Mouse (Mus musculus) ES-E14 (cell line): ENCODE data around the gene Tnfrsf21. TPM values are rescaled to one million over a fixed set of nuclear protein-coding genes. Genes with fewer than 3 reads are reported as not detected.

Experiments used
- DNase-seq: peaks from one replicate; pipeline ENCODE4 v3.0.0-alpha.2; 2013; ENCODE audit warnings: low read depth, low spot score
- H3K27ac ChIP-seq: 2 replicates; pipeline ENCODE4 v1.5.1; 2012; ENCODE audit warnings: low read depth, mild to moderate bottlenecking, low read length, moderate library complexity, mixed read lengths; ENCODE audit not compliant: poor library complexity, insufficient read depth, severe bottlenecking
- H3K36me3 ChIP-seq: 2 replicates; pipeline ENCODE4 v1.6.1; 2012; ENCODE audit warnings: mild to moderate bottlenecking, low read length, moderate library complexity, mixed read lengths; ENCODE audit not compliant: control insufficient read depth, poor library complexity, insufficient read depth, severe bottlenecking
- H3K4me1 ChIP-seq, 2 experiments: fragments of 150-350 bp in 1 of 2; sonication (generic) in 1 of 2; 2 replicates each; pipeline ENCODE4 v1.6.1; 2012; ENCODE audit warnings: low read length in 2 of 2, mild to moderate bottlenecking in 1 of 2, mixed read lengths in 1 of 2; ENCODE audit not compliant: control insufficient read depth in 2 of 2, insufficient read depth in 2 of 2, poor library complexity in 1 of 2
- H3K4me3 ChIP-seq, 2 experiments: fragments of 150-350 bp in 1 of 2; sonication (generic) in 1 of 2; 2 replicates each; pipeline ENCODE4 v1.5.1; 2012; ENCODE audit warnings: low read length in 2 of 2, low read depth in 1 of 2, mild to moderate bottlenecking in 1 of 2, mixed read lengths in 1 of 2; ENCODE audit not compliant: insufficient read depth in 1 of 2, poor library complexity in 1 of 2, severe bottlenecking in 1 of 2
- H3K9ac ChIP-seq: 2 replicates; pipeline ENCODE4 v1.6.1; 2012; ENCODE audit warnings: low read depth, mild to moderate bottlenecking, low read length, mixed read lengths; ENCODE audit not compliant: poor library complexity, insufficient read depth, severe bottlenecking
- H3K9me3 ChIP-seq: fragments of 150-350 bp; sonication (generic); 2 replicates; pipeline ENCODE4 v1.6.1; 2012; ENCODE audit warnings: low read depth, mild to moderate bottlenecking, low read length; ENCODE audit not compliant: control insufficient read depth, insufficient read depth
- CHD2 ChIP-seq: IDR thresholded peaks from 2 replicates; pipeline ENCODE4 v1.6.1; 2014; ENCODE audit warnings: mild to moderate bottlenecking, low read depth, low read length, inconsistent platforms
- HCFC1 ChIP-seq: IDR thresholded peaks from 2 replicates; pipeline ENCODE4 v1.6.1; 2012; ENCODE audit warnings: low read length, inconsistent platforms, borderline replicate concordance; ENCODE audit not compliant: insufficient read depth
- MAFK ChIP-seq: IDR thresholded peaks from 2 replicates; pipeline ENCODE4 v1.6.1; 2014; ENCODE audit warnings: mild to moderate bottlenecking, low read depth, low read length, inconsistent platforms; ENCODE audit not compliant: insufficient read depth
- ZC3H11A ChIP-seq: IDR thresholded peaks from 2 replicates; pipeline ENCODE4 v1.6.1; 2012; ENCODE audit warnings: low read depth, mild to moderate bottlenecking, inconsistent platforms, low read length, borderline replicate concordance
- ZNF384 ChIP-seq: IDR thresholded peaks from 2 replicates; pipeline ENCODE4 v1.6.1; 2012; ENCODE audit warnings: low read depth, low read length, inconsistent platforms
- in situ Hi-C, 2 experiments: fragments of 600-800 bp; cut with MboI; formaldehyde crosslinking; loops; one replicate each; pipeline ENCODE4 v1.15.1; 2025; ENCODE audit warnings: low sequenced_read_pairs in 2 of 2, inconsistent platforms in 1 of 2; ENCODE audit not compliant: unreplicated experiment in 2 of 2
- total RNA-seq: library from RNA; depleted of rRNA; stranded (reverse); fragments of 300-350 nt; gene quantifications from 2 replicates; pipeline ENCODE4 v1.2.3, GENCODE M21; 2012

Gene Tnfrsf21
- total RNA-seq, 1 experiment = 19.8 TPM

GRCm38 (mm10) chr17:43058277-43059025 lies 42.1 kb downstream of the Tnfrsf21 start:
- Histone ChIP-seq H3K9me3 (no peaks in the 10 kb centered on the region), H3K9ac (no peak overlapping the region), H3K4me3 (no peak overlapping the region), H3K4me1 (peaks cover 0 to 4% of the 10 kb centered on the region in 2 experiments; a peak in 2 of 4 replicates), H3K27ac (no peak overlapping the region), H3K36me3 (no peaks in the 10 kb centered on the region; the same call in 1 of the 2 replicates)
- TF ChIP-seq ZC3H11A (no peak), HCFC1 (no peak)
- in situ Hi-C loops = no loop called here
- no peak for DNase-seq

GRCm38 (mm10) chr17:43064705-43065104 lies 48.4 kb downstream of the Tnfrsf21 start:
- in situ Hi-C loops = no loop called here
- Histone ChIP-seq H3K9ac (no peak overlapping the region), H3K36me3 (peaks cover 6% of the 10 kb centered on the region; the same call in 1 of the 2 replicates), H3K4me1 (peaks cover 0 to 2% of the 10 kb centered on the region in 2 experiments; a peak in 2 of 4 replicates), H3K4me3 (no peak overlapping the region), H3K9me3 (no peaks in the 10 kb centered on the region), H3K27ac (no peak overlapping the region)
- TF ChIP-seq ZC3H11A (no peak), CHD2 (no peak), MAFK (no peak), ZNF384 (no peak), HCFC1 (no peak)
- no peak for DNase-seq

- TF ChIP-seq ZC3H11A (no peak), CHD2 (no peak), ZNF384 (no peak), MAFK (no peak), HCFC1 (no peak)
- peaks cover 0 to 4% of the 10 kb centered on the region in 2 experiments; a peak in 1 of 4 replicates for H3K4me1 ChIP-seq
- no peak overlapping the region for H3K27ac ChIP-seq
- peaks cover 11% of the 10 kb centered on the region; the same call in 1 of the 2 replicates for H3K36me3 ChIP-seq
- H3K4me3 ChIP-seq = no peak overlapping the region
- no peaks in the 10 kb centered on the region for H3K9me3 ChIP-seq
- H3K9ac ChIP-seq = no peak overlapping the region
- in situ Hi-C loops = no loop called here
- no peak for DNase-seq
Observed at GRCm38 (mm10) chr17:43068846-43069553, 52.6 kb downstream of the Tnfrsf21 start.

GRCm38 (mm10) chr17:43070946-43071345 lies 54.6 kb downstream of the Tnfrsf21 start:
- TF ChIP-seq MAFK (no peak), ZNF384 (no peak), HCFC1 (no peak), ZC3H11A (no peak), CHD2 (no peak)
- no peak for DNase-seq
- Histone ChIP-seq H3K27ac (no peak overlapping the region), H3K9ac (no peak overlapping the region), H3K4me1 (peaks cover 0 to 5% of the 10 kb centered on the region in 2 experiments; a peak in 1 of 4 replicates), H3K36me3 (peaks cover 5% of the 10 kb centered on the region; the same call in 1 of the 2 replicates), H3K9me3 (no peaks in the 10 kb centered on the region), H3K4me3 (no peak overlapping the region)
- in situ Hi-C loops = no loop called here
